Mouse (Mus musculus): ENCODE data around the gene Hpn.

DNA sequence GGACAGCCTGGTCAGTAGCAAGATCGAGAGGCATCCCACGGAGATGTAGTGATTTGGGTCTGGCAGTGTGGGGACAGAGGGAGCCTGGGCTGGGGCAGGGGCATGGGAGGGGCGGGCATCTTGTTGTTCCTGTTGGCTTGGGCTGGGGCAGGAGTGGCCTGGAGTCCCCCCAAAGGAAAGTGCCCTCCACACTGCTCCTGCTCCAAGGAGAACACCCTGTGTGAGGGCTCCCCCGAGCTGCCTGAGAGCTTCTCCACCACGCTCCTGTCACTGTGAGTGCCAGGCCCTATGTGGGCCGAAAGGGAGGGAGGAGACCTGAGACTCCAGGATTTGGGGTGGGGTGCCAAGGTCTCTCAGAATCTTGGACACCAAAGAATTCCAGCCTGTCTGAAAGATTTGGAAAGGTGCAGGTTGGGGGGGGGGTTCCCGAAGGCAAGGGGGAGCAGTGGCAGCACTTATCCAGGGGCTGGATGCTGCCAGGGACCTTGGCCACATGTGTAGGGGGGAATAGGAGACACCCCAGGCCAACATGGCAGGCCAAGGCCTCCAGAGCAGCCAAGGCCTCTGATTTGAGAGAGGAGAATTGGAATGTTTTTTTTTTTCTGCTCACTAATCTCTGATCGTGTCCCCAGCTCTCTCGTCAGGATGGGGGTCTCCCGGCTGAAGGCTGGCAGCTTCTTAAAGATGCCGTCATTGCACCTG lies 55.0 kb downstream of the Hpn start:
- TF ChIP-seq POLR2A (IDR thresholded peaks at IDR 0.05; ENCODE audit: insufficient read depth, low read depth, low read length) (no peak), CTCF (IDR thresholded peaks at IDR 0.05; ENCODE audit: insufficient read depth, low read depth, low read length) (no peak)
